Mouse (Mus musculus) intestine, embryonic 14.5 days (tissue): ENCODE measurements around the gene Smco4. TPM values are rescaled to one million over a fixed set of nuclear protein-coding genes. Genes with fewer than 3 reads are reported as not detected.
A peak's percentile ranks its signal among the peaks of the same experiment; 100 is the strongest.

Source experiments
- ATAC-seq: fragments of 200-750 bp; cut with Nextera tagmentation; replicated peaks from 2 replicates; pipeline ENCODE4 v1.8.0; 2017; ENCODE audit warnings: low read depth, moderate number of reproducible peaks, moderate TSS enrichment, moderate library complexity; ENCODE audit not compliant: low FRiP score, low TSS enrichment
- DNase-seq: peaks from one replicate; pipeline ENCODE4 v3.0.0-alpha.2; 2018; ENCODE audit warnings: low spot score
- H3K27ac ChIP-seq: fragments of 300-500 bp; sonication (generic); 2 replicates; pipeline ENCODE4 v1.5.1; 2014; ENCODE audit warnings: low read depth, mild to moderate bottlenecking, control low read depth
- H3K27me3 ChIP-seq: fragments of 300-500 bp; sonication (generic); replicated peaks from 2 replicates; pipeline ENCODE4 v1.6.1; 2014; ENCODE audit warnings: low read length, control low read depth; ENCODE audit not compliant: control insufficient read depth, insufficient read depth
- H3K36me3 ChIP-seq: fragments of 300-500 bp; sonication (generic); 2 replicates; pipeline ENCODE4 v1.6.1; 2014; ENCODE audit warnings: low read length, control low read depth; ENCODE audit not compliant: control insufficient read depth, insufficient read depth
- H3K4me1 ChIP-seq: fragments of 300-500 bp; sonication (generic); replicated peaks from 2 replicates; pipeline ENCODE4 v1.6.1; 2014; ENCODE audit warnings: low read length, control low read depth, mixed read lengths; ENCODE audit not compliant: control insufficient read depth, insufficient read depth
- H3K4me2 ChIP-seq: fragments of 300-500 bp; sonication (generic); 2 replicates; pipeline ENCODE4 v1.6.1; 2014; ENCODE audit warnings: low read length
- H3K4me3 ChIP-seq: fragments of 300-500 bp; sonication (generic); 2 replicates; pipeline ENCODE4 v1.5.1; 2014; ENCODE audit warnings: low read depth, low read length, control low read depth, mixed read lengths
- H3K9ac ChIP-seq: fragments of 300-500 bp; sonication (generic); 2 replicates; pipeline ENCODE4 v1.6.1; 2014; ENCODE audit warnings: mild to moderate bottlenecking, low read length
- H3K9me3 ChIP-seq: fragments of 300-500 bp; sonication (generic); 2 replicates; pipeline ENCODE4 v1.6.1; 2016; ENCODE audit warnings: low read length, control low read depth; ENCODE audit not compliant: control insufficient read depth
- whole genome bisulfite sequencing: fragments of 180-500 bp; shearing (Covaris S2); extraction: QIAGEN DNeasy Blood & Tissue Kit; methylation state at CpG from one replicate; pipeline ENCODE4 v1.1.7; 2014; 5-methylcytosine and 5-hydroxymethylcytosine counted together
- polyA plus RNA-seq: library from polyadenylated mRNA; unstranded; fragments of >200 nt; fragmentation: Nextera tagmentation; extraction: Ambion mirVana; gene quantifications from 2 replicates; pipeline ENCODE4 v1.2.1, GENCODE M21; 2014

The Smco4 gene
- polyA plus RNA-seq, 1 experiment from 2014 or later, result 7.3 TPM

DNA sequence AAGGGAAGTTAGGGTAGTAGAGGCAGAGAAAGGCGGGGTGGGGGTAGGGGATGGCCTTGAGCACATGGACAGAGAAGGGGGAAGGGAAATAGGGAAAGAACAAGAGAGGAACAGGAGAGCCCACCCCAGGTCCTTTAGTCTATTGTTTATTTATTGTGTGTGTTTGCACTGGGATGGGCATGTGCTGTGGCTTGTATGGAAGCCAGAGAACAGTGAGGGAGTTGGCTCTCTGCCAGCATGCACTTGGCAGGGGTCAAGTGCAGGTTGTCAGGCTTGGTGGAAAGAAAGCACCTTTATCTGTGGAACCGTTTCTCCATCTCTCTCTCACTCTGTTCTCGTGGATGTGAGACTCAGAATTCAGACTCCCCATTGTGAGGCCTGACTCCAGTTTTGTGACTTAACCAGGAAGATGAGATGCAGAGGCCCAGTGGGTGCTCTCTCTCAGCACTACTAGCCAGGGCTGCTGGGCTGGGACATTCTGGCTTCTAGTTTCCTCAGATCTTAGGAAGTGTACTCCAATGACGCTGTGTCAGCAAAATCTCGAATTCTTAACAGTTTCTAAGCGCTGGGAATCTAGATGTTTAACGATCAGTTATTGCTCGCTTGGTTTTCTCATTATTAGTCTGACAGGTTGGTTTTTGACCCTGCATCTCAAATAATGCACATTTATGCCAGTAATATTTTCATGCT, 36.2 kb downstream of the Smco4 start:
- DNase-seq, result no peak
- H3K4me2 ChIP-seq, result no peak overlapping the region
- no peak overlapping the region for H3K9ac ChIP-seq
- no peak overlapping the region for H3K4me3 ChIP-seq
- H3K27ac ChIP-seq, result no peak overlapping the region
- WGBS, result 50% methylated on average over 8 of the region's 8 CpGs
- no peaks in the 10 kb centered on the region for H3K27me3 ChIP-seq
- H3K4me1 ChIP-seq, result peaks cover 34% of the 10 kb centered on the region
- no peaks in the 10 kb centered on the region for H3K9me3 ChIP-seq
- ATAC-seq, result 0 out of 2 replicates have a peak, but pooled peaks have one; percentile 24
- H3K36me3 ChIP-seq, result no peaks in the 10 kb centered on the region

DNA sequence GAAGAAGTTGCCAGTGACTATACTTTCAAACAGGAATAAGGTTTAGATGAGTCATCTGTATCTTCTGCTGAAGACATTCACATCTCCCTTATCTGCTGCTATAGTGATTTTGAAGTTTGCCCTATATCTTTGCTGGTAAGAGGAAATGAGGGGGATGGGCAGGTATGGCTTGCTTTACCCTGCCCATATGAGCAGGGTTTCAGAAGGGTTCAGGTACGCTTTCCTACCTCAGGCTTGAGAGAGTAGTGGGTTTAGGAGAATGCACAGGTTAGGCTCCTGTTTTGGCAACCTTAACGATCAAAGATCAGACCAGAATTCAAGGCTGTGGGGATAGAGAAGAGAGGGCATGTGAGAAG, 36.7 kb downstream of the Smco4 start:
- Histone ChIP-seq H3K4me3 (no peak overlapping the region), H3K4me1 (peaks cover 37% of the 10 kb centered on the region), H3K27me3 (no peaks in the 10 kb centered on the region), H3K9ac (no peak overlapping the region), H3K36me3 (no peaks in the 10 kb centered on the region), H3K27ac (no peak overlapping the region), H3K9me3 (no peaks in the 10 kb centered on the region), H3K4me2 (no peak overlapping the region)
- 78% methylated on average over 2 of the region's 2 CpGs for WGBS
- ATAC-seq (0 out of 2 replicates have a peak, but pooled peaks have one; percentile 7), DNase-seq (no peak)

DNA sequence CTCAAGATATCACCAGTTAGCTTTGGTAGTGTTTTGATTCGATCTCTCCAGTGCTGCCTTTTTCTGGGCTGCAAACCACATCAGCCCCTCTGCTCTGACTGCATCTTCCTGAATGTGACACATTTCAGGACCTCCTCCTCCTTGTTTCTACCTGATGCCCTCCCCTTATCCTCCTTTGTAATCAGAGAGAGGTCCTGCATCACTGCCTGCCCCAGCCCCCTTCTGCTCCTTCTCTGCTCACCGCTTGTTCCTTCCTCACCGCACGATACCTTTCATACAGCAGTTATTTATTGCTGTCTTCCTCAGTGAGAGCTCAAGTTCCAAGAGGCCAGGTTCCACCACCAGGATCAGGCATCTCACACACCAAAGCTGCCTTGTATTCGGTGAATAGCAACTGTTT, 38.0 kb downstream of the Smco4 start:
- H3K27me3 ChIP-seq, result no peaks in the 10 kb centered on the region
- no peak overlapping the region for H3K4me3 ChIP-seq
- H3K4me2 ChIP-seq, result no peak overlapping the region
- H3K36me3 ChIP-seq, result no peaks in the 10 kb centered on the region
- no peak for DNase-seq
- no peaks in the 10 kb centered on the region for H3K9me3 ChIP-seq
- no peak overlapping the region for H3K27ac ChIP-seq
- WGBS, result 33% methylated on average over 5 of the region's 5 CpGs
- ATAC-seq, result no peak
- no peak overlapping the region for H3K9ac ChIP-seq
- H3K4me1 ChIP-seq, result peaks cover 36% of the 10 kb centered on the region

- H3K4me2 ChIP-seq, result no peak overlapping the region
- no peak overlapping the region for H3K9ac ChIP-seq
- H3K9me3 ChIP-seq, result no peaks in the 10 kb centered on the region
- H3K36me3 ChIP-seq, result no peaks in the 10 kb centered on the region
- H3K27ac ChIP-seq, result no peak overlapping the region
- DNase-seq (no peak), ATAC-seq (no peak)
- 85% methylated on average over 11 of the region's 11 CpGs for WGBS
- H3K4me3 ChIP-seq, result no peak overlapping the region
- H3K27me3 ChIP-seq, result no peaks in the 10 kb centered on the region
- H3K4me1 ChIP-seq, result peaks cover 27% of the 10 kb centered on the region
Observed at GRCm38 (mm10) chr9:15533336-15534070, 40.3 kb downstream of the Smco4 start.

DNA sequence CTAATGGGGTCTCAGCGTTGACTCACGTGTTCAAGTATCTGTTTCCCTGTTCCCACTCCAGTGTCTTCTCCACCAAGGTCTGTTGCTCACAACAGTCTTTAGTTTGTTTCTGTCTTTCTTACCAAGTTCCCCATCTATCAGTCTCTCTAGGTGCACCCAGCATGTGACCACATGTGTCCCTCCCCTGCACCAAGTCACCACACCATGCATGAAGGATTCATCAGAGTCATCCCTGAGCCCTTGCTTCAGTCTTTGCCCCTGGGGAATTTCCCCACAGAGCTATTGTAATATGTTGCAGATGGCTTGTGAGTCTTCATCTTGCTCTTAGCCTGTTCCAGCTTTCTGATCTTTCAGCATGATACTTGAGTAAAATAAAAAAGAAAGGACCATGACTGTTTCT, 40.9 kb downstream of the Smco4 start:
- H3K4me1 ChIP-seq, result peaks cover 21% of the 10 kb centered on the region
- ATAC-seq, result no peak

GRCm38 (mm10) chr9:15535418-15535817, 42.2 kb downstream of the Smco4 start:
- Histone ChIP-seq H3K27me3 (no peaks in the 10 kb centered on the region), H3K36me3 (0 out of 2 replicates have a peak, but pooled peaks cover under 1% of the 10 kb centered on the region), H3K4me3 (no peak overlapping the region), H3K9me3 (no peaks in the 10 kb centered on the region), H3K9ac (no peak overlapping the region), H3K4me1 (peaks cover 13% of the 10 kb centered on the region; the same call in 1 of the 2 replicates), H3K27ac (no peak overlapping the region), H3K4me2 (no peak overlapping the region)
- ATAC-seq, result no peak
- no peak for DNase-seq
- 42% methylated on average over 5 of the region's 5 CpGs for WGBS

More for the DNA sequence above, 40.9 kb downstream of the Smco4 start:
- no peak overlapping the region for H3K4me2 ChIP-seq
- no peaks in the 10 kb centered on the region for H3K36me3 ChIP-seq
- H3K27ac ChIP-seq, result no peak overlapping the region
- 83% methylated on average over 2 of the region's 2 CpGs for WGBS
- H3K9ac ChIP-seq, result no peak overlapping the region
- H3K27me3 ChIP-seq, result no peaks in the 10 kb centered on the region
- no peak overlapping the region for H3K4me3 ChIP-seq
- no peaks in the 10 kb centered on the region for H3K9me3 ChIP-seq
- no peak for DNase-seq

DNA sequence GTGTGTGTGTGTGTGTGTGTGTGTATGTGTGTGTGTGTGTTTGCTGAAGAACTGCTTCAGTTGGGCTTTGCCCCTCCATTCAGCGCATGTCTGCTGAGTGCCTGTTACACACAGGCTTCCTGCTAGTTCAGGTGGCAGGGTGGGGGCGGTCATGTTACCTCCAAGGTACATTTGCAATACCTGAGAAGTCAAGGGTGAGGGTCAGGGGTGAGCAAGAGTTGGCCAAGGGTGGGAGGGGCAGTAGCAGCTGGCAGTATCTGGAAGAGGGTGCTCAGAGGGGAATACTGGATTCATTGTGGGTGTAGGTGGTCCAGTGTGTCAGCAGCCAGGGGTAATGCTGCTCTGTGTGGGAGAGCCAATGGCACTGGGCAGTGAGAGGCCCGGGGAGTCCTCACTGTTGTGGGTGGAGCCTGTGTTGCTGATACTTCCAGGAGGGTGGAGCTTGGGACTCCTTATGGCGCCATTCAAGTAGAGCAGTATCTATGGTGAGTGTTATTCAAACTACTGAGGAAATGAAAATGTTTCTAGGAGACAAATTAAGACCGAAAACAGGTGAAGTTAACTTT, 43.7 kb downstream of the Smco4 start:
- no peaks in the 10 kb centered on the region for H3K27me3 ChIP-seq
- H3K27ac ChIP-seq, result no peak overlapping the region
- H3K36me3 ChIP-seq, result 0 out of 2 replicates have a peak, but pooled peaks cover 4% of the 10 kb centered on the region
- H3K9me3 ChIP-seq, result no peaks in the 10 kb centered on the region
- ATAC-seq (no peak), DNase-seq (no peak)
- 90% methylated on average over 5 of the region's 5 CpGs for WGBS
- H3K4me2 ChIP-seq, result no peak overlapping the region
- no peak overlapping the region for H3K9ac ChIP-seq
- H3K4me1 ChIP-seq, result peaks cover 13% of the 10 kb centered on the region; the same call in 1 of the 2 replicates
- H3K4me3 ChIP-seq, result no peak overlapping the region

DNA sequence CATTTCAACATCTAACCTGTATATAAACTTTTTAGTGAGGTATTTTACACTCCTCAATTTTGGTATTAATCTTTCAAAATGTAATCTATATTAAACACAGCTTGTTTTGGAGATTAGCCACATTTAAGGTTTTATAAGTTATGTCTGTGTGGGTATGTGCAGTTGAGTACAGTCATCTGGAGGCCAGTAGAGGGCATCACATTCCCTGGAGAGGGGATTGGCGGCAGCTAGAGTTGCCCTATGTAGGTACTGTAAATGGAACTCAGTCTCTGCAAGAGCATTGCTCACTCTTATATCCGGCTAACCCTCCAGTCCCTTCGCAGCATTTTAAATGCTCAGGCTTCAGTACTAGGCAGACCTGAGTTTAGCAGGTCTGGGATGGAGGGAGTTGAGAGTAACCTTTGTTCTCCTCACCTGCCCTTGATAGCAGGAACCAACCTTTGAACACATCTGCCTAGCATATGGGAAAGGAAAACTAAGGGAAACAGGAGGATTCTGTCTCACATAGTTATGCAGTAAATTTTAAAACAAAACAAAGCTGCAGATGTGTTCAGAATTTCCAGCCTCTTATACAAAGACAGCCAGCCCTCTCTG, 44.3 kb downstream of the Smco4 start:
- H3K9me3 ChIP-seq, result no peaks in the 10 kb centered on the region
- H3K9ac ChIP-seq, result no peak overlapping the region
- H3K4me3 ChIP-seq, result no peak overlapping the region
- no peak overlapping the region for H3K4me2 ChIP-seq
- 91% methylated on average over 3 of the region's 3 CpGs for WGBS
- peaks cover 13% of the 10 kb centered on the region; the same call in 1 of the 2 replicates for H3K4me1 ChIP-seq
- DNase-seq (no peak), ATAC-seq (no peak)
- 0 out of 2 replicates have a peak, but pooled peaks cover 4% of the 10 kb centered on the region for H3K36me3 ChIP-seq
- no peak overlapping the region for H3K27ac ChIP-seq
- H3K27me3 ChIP-seq, result no peaks in the 10 kb centered on the region
